Mouse (Mus musculus) G1E (cell line): ENCODE measurements around the gene C1qtnf7.

Experiments used
- CTCF ChIP-seq: IDR thresholded peaks from 2 replicates; pipeline ENCODE4 v1.5.1; 2012; ENCODE audit warnings: low read depth, low read length, inconsistent platforms, mixed read lengths
- GATA2 ChIP-seq: IDR thresholded peaks from 2 replicates; pipeline ENCODE4 v1.6.1; 2012; ENCODE audit warnings: low read depth, low read length, inconsistent platforms, borderline replicate concordance

DNA sequence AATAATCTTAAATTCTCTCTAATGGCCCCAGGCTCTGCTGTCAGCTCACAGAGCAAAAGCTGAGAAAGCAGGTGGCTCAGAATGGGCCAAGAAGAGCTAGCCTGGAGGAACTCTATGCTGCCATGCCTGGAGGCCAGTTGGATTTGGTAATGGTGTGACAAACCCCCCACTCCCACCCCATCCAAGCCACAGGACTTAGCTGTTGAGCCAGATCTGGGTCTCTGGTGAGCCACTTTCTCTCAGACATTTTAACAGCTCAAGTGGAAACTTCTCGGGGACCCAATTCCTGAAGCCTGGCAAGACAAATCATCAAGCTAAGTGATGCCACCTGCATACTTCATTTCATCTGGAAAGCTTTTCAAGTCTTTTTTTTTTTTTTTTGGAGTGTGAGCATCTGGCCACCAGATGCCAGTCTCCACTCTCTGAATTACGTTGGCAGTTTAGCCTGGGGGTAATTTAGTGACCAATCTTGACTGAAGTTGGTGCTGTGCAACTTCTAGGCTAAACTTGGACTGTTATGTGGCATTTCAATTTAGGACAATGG is 11.0 kb upstream of the C1qtnf7 start:
- TF ChIP-seq CTCF (no peak), GATA2 (no peak)
